Mouse (Mus musculus): ENCODE measurements around the gene Rae1. TPM values are rescaled to one million over a fixed set of nuclear protein-coding genes. Genes with fewer than 3 reads are reported as not detected.

Gene Rae1
- polyA plus RNA-seq (2014; fragmentation: Illumina TruSeq; extraction: RNeasy Lipid Tissue Mini Kit (QIAGEN cat#74804); ENCODE audit: low read depth, low replicate concordance), result 15.5 TPM

DNA sequence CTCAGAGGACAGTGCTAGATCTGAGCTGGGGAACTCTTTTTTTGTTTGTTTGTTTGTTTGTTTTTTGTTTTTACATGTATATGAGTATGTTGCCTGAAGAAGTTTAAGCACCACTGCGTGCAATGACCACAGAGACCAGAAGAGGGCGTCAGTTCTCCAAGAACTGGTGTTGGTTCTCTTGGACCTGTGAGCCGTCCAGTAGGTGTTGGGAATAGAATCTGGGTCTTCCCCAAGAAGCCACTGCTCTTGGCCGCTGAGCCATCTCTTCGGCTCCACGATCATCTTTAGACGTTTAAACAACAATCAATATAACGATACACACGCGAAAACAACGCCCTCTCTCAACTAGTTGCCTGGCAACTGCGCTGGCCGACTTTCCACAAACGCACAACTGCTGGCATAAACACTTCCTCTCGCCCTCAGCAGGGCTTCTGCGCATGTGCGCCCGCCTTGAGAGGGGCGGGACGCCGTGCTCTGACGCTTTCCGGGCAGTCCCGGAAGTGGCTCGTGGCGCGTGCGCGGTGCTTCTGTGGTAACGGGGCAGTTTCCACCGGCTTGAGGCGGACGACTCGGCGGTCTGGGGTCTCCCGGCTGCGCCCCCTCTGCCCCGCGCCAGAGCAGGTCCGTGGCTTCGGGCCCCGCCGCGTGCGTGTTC lies at the start of gene Rae1:
Gene Rae1 (plus strand): TSS at position 488 of the 655 bp plus-strand sequence.

DNA sequence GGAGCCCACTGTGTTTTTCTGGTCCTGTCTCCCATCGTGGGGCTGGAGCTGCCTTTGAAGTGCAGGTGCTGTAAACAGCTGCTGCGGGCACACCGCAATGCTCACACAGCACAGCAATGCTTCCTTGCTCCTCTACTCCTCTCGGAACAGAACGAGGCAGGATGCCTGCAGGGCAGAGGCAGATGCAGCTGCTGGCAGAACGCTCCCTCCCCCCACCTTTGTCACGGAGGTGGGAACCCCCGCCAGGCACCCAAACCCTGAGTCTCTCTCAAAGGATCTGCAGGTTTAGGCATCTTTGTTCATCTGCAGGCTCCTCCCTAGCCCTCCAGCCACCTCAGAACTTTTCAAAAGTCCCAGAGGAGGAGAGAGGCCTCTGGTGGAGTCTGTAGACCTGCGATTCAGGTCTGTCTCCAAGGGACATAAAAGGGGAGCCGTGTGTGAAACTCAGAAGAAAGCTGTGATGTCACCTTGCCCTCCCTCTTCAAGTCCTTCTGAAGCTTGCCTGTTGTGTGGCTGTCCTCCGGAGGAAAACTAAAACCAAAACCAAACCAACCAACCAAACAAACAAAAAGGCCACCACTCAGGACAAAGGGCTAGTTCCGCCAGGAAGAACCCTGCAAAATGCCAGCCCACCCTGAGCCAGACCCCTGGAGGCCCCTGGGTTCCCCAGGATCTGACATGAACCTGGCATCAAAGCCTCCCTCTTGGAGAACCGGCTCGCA lies 22.3 kb upstream of the Rae1 start, which contains the start of gene Spo11:
Gene Spo11 (plus strand): TSS at position 292 of the 722 bp plus-strand sequence.

DNA sequence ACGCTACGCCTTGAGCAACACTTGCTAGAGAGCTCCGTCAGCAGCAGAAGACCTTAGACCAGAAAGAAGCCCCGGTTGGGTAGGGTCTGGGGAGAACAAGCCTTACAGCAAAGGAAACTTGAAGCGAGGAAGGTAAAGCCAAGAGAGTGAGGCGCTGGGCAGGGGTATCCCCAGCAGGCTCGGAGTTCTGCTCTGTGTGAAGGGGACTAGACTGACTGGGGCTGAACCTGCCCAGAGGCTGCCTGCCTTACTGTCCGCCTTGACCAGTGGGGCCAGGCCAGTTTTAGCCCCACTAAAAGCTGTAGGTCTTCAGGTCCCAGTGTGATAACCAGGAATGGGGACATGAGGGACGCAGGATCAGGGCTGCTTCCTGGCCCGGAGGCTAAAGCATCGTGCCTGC lies 20.5 kb downstream of the Rae1 start, which contains the start of gene Rbm38:
Gene Rbm38 (plus strand): TSS at position 69 of the 400 bp plus-strand sequence.

Other genes starting within 250 kb of the Rae1 start
- 0.13 TPM for gene Bmp7, start 59.8 kb upstream of the Rae1 start, polyA plus RNA-seq (2014; fragmentation: Illumina TruSeq; extraction: RNeasy Lipid Tissue Mini Kit (QIAGEN cat#74804); ENCODE audit: low read depth, low replicate concordance)
- not detected for gene Spo11, start 22.4 kb upstream of the Rae1 start, polyA plus RNA-seq (2014; fragmentation: Illumina TruSeq; extraction: RNeasy Lipid Tissue Mini Kit (QIAGEN cat#74804); ENCODE audit: low read depth, low replicate concordance)
- not detected for gene Rbm38, start 20.4 kb downstream of the Rae1 start, polyA plus RNA-seq (2014; fragmentation: Illumina TruSeq; extraction: RNeasy Lipid Tissue Mini Kit (QIAGEN cat#74804); ENCODE audit: low read depth, low replicate concordance)
- gene Ctcfl, start 119.4 kb downstream of the Rae1 start, polyA plus RNA-seq (2014; fragmentation: Illumina TruSeq; extraction: RNeasy Lipid Tissue Mini Kit (QIAGEN cat#74804); ENCODE audit: low read depth, low replicate concordance), result 0.45 TPM
- gene Pck1, start 152.9 kb downstream of the Rae1 start, polyA plus RNA-seq (2014; fragmentation: Illumina TruSeq; extraction: RNeasy Lipid Tissue Mini Kit (QIAGEN cat#74804); ENCODE audit: low read depth, low replicate concordance), result 660 TPM
- 5.1 TPM for gene Zbp1, start 218.8 kb downstream of the Rae1 start, polyA plus RNA-seq (2014; fragmentation: Illumina TruSeq; extraction: RNeasy Lipid Tissue Mini Kit (QIAGEN cat#74804); ENCODE audit: low read depth, low replicate concordance)